Mouse (Mus musculus) neural tube, embryonic 14.5 days (tissue): ENCODE data around the gene Cd24a. TPM values are rescaled to one million over a fixed set of nuclear protein-coding genes. Genes with fewer than 3 reads are reported as not detected.

Experiments used
- ATAC-seq: fragments of 200-750 bp; cut with Nextera tagmentation; 2 replicates; pipeline ENCODE4 v1.8.0; 2017; ENCODE audit warnings: low read depth, mild to moderate bottlenecking, moderate TSS enrichment, moderate library complexity
- H3K27ac ChIP-seq: fragments of 300-500 bp; sonication (generic); 2 replicates; pipeline ENCODE4 v1.5.1; 2014; ENCODE audit warnings: low read depth, mild to moderate bottlenecking, control low read depth, low read length, moderate library complexity, mixed read lengths
- H3K27me3 ChIP-seq: fragments of 300-500 bp; sonication (generic); 2 replicates; pipeline ENCODE4 v1.6.1; 2014; ENCODE audit warnings: low read length; ENCODE audit not compliant: control insufficient read depth, insufficient read depth
- H3K36me3 ChIP-seq: fragments of 300-500 bp; sonication (generic); 2 replicates; pipeline ENCODE4 v1.6.1; 2014; ENCODE audit warnings: low read length, mixed read lengths; ENCODE audit not compliant: control insufficient read depth, insufficient read depth
- H3K4me1 ChIP-seq: fragments of 300-500 bp; sonication (generic); 2 replicates; pipeline ENCODE4 v1.6.1; 2014; ENCODE audit warnings: low read length; ENCODE audit not compliant: control insufficient read depth, insufficient read depth
- H3K4me2 ChIP-seq: fragments of 300-500 bp; sonication (generic); 2 replicates; pipeline ENCODE4 v1.6.1; 2014; ENCODE audit warnings: mild to moderate bottlenecking, low read depth, low read length, control low read depth
- H3K4me3 ChIP-seq: fragments of 300-500 bp; sonication (generic); 2 replicates; pipeline ENCODE4 v1.5.1; 2014; ENCODE audit warnings: low read depth, low read length, control low read depth, mixed read lengths
- H3K9ac ChIP-seq: fragments of 300-500 bp; sonication (generic); replicated peaks from 2 replicates; pipeline ENCODE4 v1.6.1; 2014; ENCODE audit warnings: low read depth, mild to moderate bottlenecking, control low read depth, low read length, mixed read lengths
- H3K9me3 ChIP-seq: fragments of 300-500 bp; sonication (generic); 2 replicates; pipeline ENCODE4 v1.6.1; 2016; ENCODE audit warnings: low read length; ENCODE audit not compliant: control insufficient read depth
- WGBS: fragments of 180-500 bp; shearing (Covaris S2); extraction: QIAGEN DNeasy Blood & Tissue Kit; methylation state at CpG from one replicate; pipeline ENCODE4 v1.1.7; 2014; 5-methylcytosine and 5-hydroxymethylcytosine counted together
- polyA plus RNA-seq: library from polyadenylated mRNA; unstranded; fragments of >200 nt; fragmentation: Nextera tagmentation; extraction: Ambion mirVana; gene quantifications from 2 replicates; pipeline ENCODE4 v1.2.1, GENCODE M21; 2014

The Cd24a gene
- 1,170 and 1,195 TPM in 2 replicates for polyA plus RNA-seq

- H3K4me2 ChIP-seq = peak within 1 kb of the TSS; percentile 84
- peak within 1 kb of the TSS; percentile 99 for H3K27ac ChIP-seq
- under 1% methylated on average over 6 of the region's 6 CpGs for WGBS
- H3K9ac ChIP-seq = peak within 1 kb of the TSS; percentile 98
- no peaks in the 10 kb centered on the region for H3K27me3 ChIP-seq
- H3K36me3 ChIP-seq = peaks cover under 1% of the 10 kb centered on the region; the same call in 1 of the 2 replicates
- ATAC-seq = no peak
- peaks cover 6% of the 10 kb centered on the region; the same call in 1 of the 2 replicates for H3K4me1 ChIP-seq
- H3K9me3 ChIP-seq = no peaks in the 10 kb centered on the region
- H3K4me3 ChIP-seq = peak within 1 kb of the TSS; percentile 71
These were observed at the start of gene Cd24a for GRCm38 (mm10) chr10:43577997-43578331. Gene Cd24a, plus strand, starts transcription at chr10:43578284.

- no peak for ATAC-seq
- Histone ChIP-seq H3K9me3 (no peaks in the 10 kb centered on the region), H3K27ac (no peak overlapping the region), H3K9ac (no peak overlapping the region), H3K27me3 (no peaks in the 10 kb centered on the region), H3K4me2 (no peak overlapping the region), H3K4me1 (peaks cover 2% of the 10 kb centered on the region), H3K4me3 (no peak overlapping the region), H3K36me3 (peaks cover 21% of the 10 kb centered on the region)
- 88% methylated on average over 1 of the region's 1 CpGs for WGBS
These were observed 43.7 kb upstream of the Cd24a start for GRCm38 (mm10) chr10:43534382-43534781.

GRCm38 (mm10) chr10:43537652-43538051 lies 40.4 kb upstream of the Cd24a start:
- Histone ChIP-seq H3K4me1 (peaks cover 8% of the 10 kb centered on the region), H3K4me2 (no peak overlapping the region), H3K36me3 (peaks cover 4% of the 10 kb centered on the region; the same call in 1 of the 2 replicates), H3K4me3 (no peak overlapping the region), H3K27me3 (no peaks in the 10 kb centered on the region), H3K9me3 (no peaks in the 10 kb centered on the region), H3K9ac (no peak overlapping the region), H3K27ac (no peak overlapping the region)
- WGBS = 94% methylated on average over 7 of the region's 7 CpGs
- no peak for ATAC-seq

- Histone ChIP-seq H3K27ac (no peak overlapping the region), H3K36me3 (no peaks in the 10 kb centered on the region; the same call in 1 of the 2 replicates), H3K4me1 (peaks cover 8% of the 10 kb centered on the region), H3K4me3 (no peak overlapping the region), H3K4me2 (no peak overlapping the region), H3K27me3 (no peaks in the 10 kb centered on the region), H3K9ac (no peak overlapping the region), H3K9me3 (no peaks in the 10 kb centered on the region)
- WGBS = 85% methylated on average over 5 of the region's 5 CpGs
- no peak for ATAC-seq
These were observed 39.3 kb upstream of the Cd24a start for GRCm38 (mm10) chr10:43538831-43539230.

GRCm38 (mm10) chr10:43539746-43540310 lies 38.3 kb upstream of the Cd24a start:
- Histone ChIP-seq H3K27ac (no peak overlapping the region), H3K36me3 (no peaks in the 10 kb centered on the region; the same call in 1 of the 2 replicates), H3K9me3 (no peaks in the 10 kb centered on the region), H3K9ac (peak overlapping the region; percentile 76; the same call in 1 of the 2 replicates), H3K4me3 (peak overlapping the region; percentile 61), H3K4me1 (peaks cover 8% of the 10 kb centered on the region), H3K27me3 (no peaks in the 10 kb centered on the region), H3K4me2 (peak overlapping the region; percentile 44)
- ATAC-seq = no peak
- WGBS = 16% methylated on average over 12 of the region's 12 CpGs

- Histone ChIP-seq H3K27me3 (no peaks in the 10 kb centered on the region), H3K27ac (peak within 1 kb of the TSS; percentile 52; the same call in 1 of the 2 replicates), H3K36me3 (no peaks in the 10 kb centered on the region; the same call in 1 of the 2 replicates), H3K4me1 (peaks cover 8% of the 10 kb centered on the region), H3K9ac (peak within 1 kb of the TSS; percentile 76), H3K4me3 (peak within 1 kb of the TSS; percentile 61), H3K4me2 (peak within 1 kb of the TSS; percentile 44), H3K9me3 (no peaks in the 10 kb centered on the region)
- 0% methylated on average over 48 of the region's 56 CpGs for WGBS
- ATAC-seq = peak; percentile 99
These were observed 37.5 kb upstream of the Cd24a start, which contains the start of gene 1700021F05Rik for GRCm38 (mm10) chr10:43540442-43541152. Gene 1700021F05Rik, minus strand, starts transcription at chr10:43540994.

GRCm38 (mm10) chr10:43541153-43541544 lies 36.9 kb upstream of the Cd24a start:
- 57% methylated on average over 7 of the region's 8 CpGs for WGBS
- Histone ChIP-seq H3K9ac (no peak overlapping the region), H3K4me2 (peak overlapping the region; percentile 24; the same call in 1 of the 2 replicates), H3K4me3 (no peak overlapping the region), H3K9me3 (no peaks in the 10 kb centered on the region), H3K4me1 (peaks cover 8% of the 10 kb centered on the region), H3K36me3 (no peaks in the 10 kb centered on the region; the same call in 1 of the 2 replicates), H3K27ac (no peak overlapping the region), H3K27me3 (no peaks in the 10 kb centered on the region)
- ATAC-seq = peak; percentile 10

- 75% methylated on average over 5 of the region's 5 CpGs for WGBS
- H3K27ac ChIP-seq = no peak overlapping the region
- no peaks in the 10 kb centered on the region for H3K27me3 ChIP-seq
- H3K4me2 ChIP-seq = no peak overlapping the region
- H3K4me1 ChIP-seq = no peaks in the 10 kb centered on the region
- no peaks in the 10 kb centered on the region for H3K9me3 ChIP-seq
- no peaks in the 10 kb centered on the region for H3K36me3 ChIP-seq
- H3K9ac ChIP-seq = no peak overlapping the region
- ATAC-seq = no peak
- H3K4me3 ChIP-seq = no peak overlapping the region
These were observed 28.7 kb upstream of the Cd24a start for GRCm38 (mm10) chr10:43549411-43549810.

- no peak overlapping the region for H3K4me2 ChIP-seq
- 29% methylated on average over 3 of the region's 3 CpGs for WGBS
- 0 out of 2 replicates have a peak, but pooled peaks have one; percentile 45 for ATAC-seq
These were observed 27.2 kb upstream of the Cd24a start for GRCm38 (mm10) chr10:43550923-43551322.

More at GRCm38 (mm10) chr10:43550923-43551322, 27.2 kb upstream of the Cd24a start:
- H3K27me3 ChIP-seq = no peaks in the 10 kb centered on the region
- H3K36me3 ChIP-seq = no peaks in the 10 kb centered on the region
- no peaks in the 10 kb centered on the region for H3K9me3 ChIP-seq
- H3K27ac ChIP-seq = no peak overlapping the region
- H3K4me1 ChIP-seq = no peaks in the 10 kb centered on the region
- no peak overlapping the region for H3K9ac ChIP-seq
- no peak overlapping the region for H3K4me3 ChIP-seq
